Mouse (Mus musculus) forebrain, postnatal 0 days (tissue): ENCODE data around the gene Zfp319. TPM values are rescaled to one million over a fixed set of nuclear protein-coding genes. Genes with fewer than 3 reads are reported as not detected.

Experiments
- ATAC-seq: fragments of 200-750 bp; cut with Nextera tagmentation; 2 replicates; pipeline ENCODE4 v1.8.0; 2017; ENCODE audit warnings: mild to moderate bottlenecking, moderate library complexity
- DNase-seq: peaks from one replicate; pipeline ENCODE4 v3.0.0-alpha.2; 2015
- H3K27ac ChIP-seq: fragments of 300-500 bp; sonication (generic); 2 replicates; pipeline ENCODE4 v1.5.1; 2014; ENCODE audit warnings: low read depth, mild to moderate bottlenecking, antibody characterized with exemption, low read length, moderate library complexity, mixed read lengths
- H3K27me3 ChIP-seq: fragments of 300-500 bp; sonication (generic); 2 replicates; pipeline ENCODE4 v1.6.1; 2014; ENCODE audit warnings: mild to moderate bottlenecking, low read length, mixed read lengths; ENCODE audit not compliant: insufficient read depth
- H3K36me3 ChIP-seq: fragments of 300-500 bp; sonication (generic); 2 replicates; pipeline ENCODE4 v1.6.1; 2014; ENCODE audit warnings: mild to moderate bottlenecking, moderate library complexity; ENCODE audit not compliant: insufficient read depth
- H3K4me1 ChIP-seq: fragments of 300-500 bp; sonication (generic); 2 replicates; pipeline ENCODE4 v1.6.1; 2014; ENCODE audit warnings: antibody characterized with exemption; ENCODE audit not compliant: insufficient read depth
- H3K4me2 ChIP-seq: fragments of 300-500 bp; sonication (generic); 2 replicates; pipeline ENCODE4 v1.6.1; 2014; ENCODE audit warnings: low read depth, mild to moderate bottlenecking, moderate library complexity
- H3K4me3 ChIP-seq: fragments of 300-500 bp; sonication (generic); 2 replicates; pipeline ENCODE4 v1.5.1; 2014; ENCODE audit warnings: low read depth, low read length, mixed read lengths
- H3K9ac ChIP-seq: fragments of 300-500 bp; sonication (generic); 2 replicates; pipeline ENCODE4 v1.6.1; 2014; ENCODE audit warnings: mild to moderate bottlenecking
- H3K9me3 ChIP-seq: fragments of 300-500 bp; sonication (generic); 2 replicates; pipeline ENCODE4 v1.6.1; 2016; ENCODE audit warnings: low read length
- CTCF ChIP-seq: sonication (generic); IDR thresholded peaks from 2 replicates; pipeline ENCODE4 v1.5.1; 2016; ENCODE audit warnings: antibody characterized with exemption, control low read depth, low read depth
- WGBS: fragments of 180-500 bp; shearing (Covaris S2); extraction: QIAGEN DNeasy Blood & Tissue Kit; methylation state at CpG from one replicate; pipeline ENCODE4 v1.1.7; 2014; 5-methylcytosine and 5-hydroxymethylcytosine counted together
- polyA plus RNA-seq: library from polyadenylated mRNA; unstranded; fragments of >200 nt; fragmentation: Nextera tagmentation; extraction: Ambion mirVana; gene quantifications from 2 replicates; pipeline ENCODE4 v1.2.1, GENCODE M21; 2015
- total RNA-seq: library from RNA; depleted of rRNA; stranded (reverse); fragments of >200 nt; gene quantifications from 2 replicates; pipeline ENCODE4 v1.2.3, GENCODE M21; 2014

Zfp319 gene
- total and polyA plus RNA-seq, 2 experiments from 2014 or later, result 13.4 to 15.7 TPM

GRCm38 (mm10) chr8:95310342-95310970 lies 21.3 kb downstream of the Zfp319 start, which contains the start of gene Tepp:
Tepp (plus strand) TSS chr8:95310566.
- Histone ChIP-seq H3K4me3 (no peak within 1 kb of the TSS), H3K36me3 (no peaks in the 10 kb centered on the region), H3K4me1 (peaks cover 3% of the 10 kb centered on the region), H3K27me3 (no peaks in the 10 kb centered on the region), H3K27ac (no peak within 1 kb of the TSS), H3K4me2 (peak within 1 kb of the TSS; percentile 26; the same call in 1 of the 2 replicates), H3K9ac (no peak within 1 kb of the TSS), H3K9me3 (no peaks in the 10 kb centered on the region)
- no peak for TF ChIP-seq CTCF
- 16% methylated on average over 6 of the region's 6 CpGs for WGBS
- ATAC-seq, result peak; percentile 51; the same call in 1 of the 2 replicates
- no peak for DNase-seq

GRCm38 (mm10) chr8:95306431-95306830 lies 25.3 kb downstream of the Zfp319 start, which contains the start of gene Cngb1:
Cngb1 (minus strand) TSS chr8:95306585.
- WGBS, result 42% methylated on average over 6 of the region's 6 CpGs
- no peak within 1 kb of the TSS for H3K9ac ChIP-seq
- H3K27ac ChIP-seq, result no peak within 1 kb of the TSS
- no peak for ATAC-seq
- TF ChIP-seq CTCF, result no peak
- H3K27me3 ChIP-seq, result no peaks in the 10 kb centered on the region
- H3K4me1 ChIP-seq, result peaks cover 3% of the 10 kb centered on the region
- DNase-seq, result no peak
- no peak within 1 kb of the TSS for H3K4me3 ChIP-seq
- no peaks in the 10 kb centered on the region for H3K36me3 ChIP-seq
- H3K9me3 ChIP-seq, result no peaks in the 10 kb centered on the region
- no peak within 1 kb of the TSS for H3K4me2 ChIP-seq

DNA sequence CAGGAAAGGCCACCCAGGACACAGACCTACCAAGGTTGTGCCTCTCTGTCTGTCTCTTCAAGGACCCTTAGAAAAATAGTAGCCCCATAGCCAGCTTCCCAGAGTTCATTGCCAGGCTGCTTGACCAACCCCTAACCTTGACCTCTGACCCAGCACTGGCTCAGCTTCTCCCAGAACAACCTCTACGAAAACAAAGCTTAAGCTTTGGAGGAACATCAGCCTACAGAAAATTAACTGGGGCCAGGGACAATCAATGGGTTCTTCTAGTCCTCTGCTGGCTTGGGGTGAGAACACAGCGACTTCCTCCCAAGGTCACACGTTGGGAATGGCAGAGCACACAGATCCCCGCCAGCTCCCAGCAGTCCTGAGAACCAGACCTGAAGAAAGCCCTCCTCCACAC lies 26.2 kb downstream of the Zfp319 start:
- Histone ChIP-seq H3K36me3 (no peaks in the 10 kb centered on the region), H3K27me3 (no peaks in the 10 kb centered on the region), H3K4me2 (no peak overlapping the region), H3K4me3 (no peak overlapping the region), H3K4me1 (peaks cover under 1% of the 10 kb centered on the region), H3K27ac (no peak overlapping the region), H3K9ac (no peak overlapping the region), H3K9me3 (no peaks in the 10 kb centered on the region)
- DNase-seq (no peak), ATAC-seq (no peak)
- TF ChIP-seq CTCF, result no peak
- WGBS, result 79% methylated on average over 4 of the region's 4 CpGs

DNA sequence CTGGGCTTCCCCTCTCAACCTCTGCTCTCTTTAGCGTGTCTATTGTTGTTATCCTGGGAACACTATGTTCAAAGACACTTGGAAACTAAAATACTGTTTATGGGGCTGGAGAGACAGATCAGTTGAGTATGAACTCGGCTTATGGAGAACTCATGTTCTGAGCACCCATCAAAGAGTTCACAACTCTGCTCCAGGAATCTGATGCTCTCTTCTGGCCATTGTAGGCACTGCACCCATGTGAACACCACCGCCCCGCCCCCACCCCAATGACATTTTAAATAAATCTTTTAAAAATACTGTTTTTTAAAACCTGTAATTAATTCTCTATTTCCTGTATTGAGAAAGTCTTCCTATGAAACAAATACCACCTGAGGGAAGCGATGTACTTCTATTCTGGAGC lies 29.3 kb downstream of the Zfp319 start:
- DNase-seq, result peak; percentile 54
- no peaks in the 10 kb centered on the region for H3K4me1 ChIP-seq
- 0 out of 2 replicates have a peak, but pooled peaks have one; percentile 25 for ATAC-seq
- no peak overlapping the region for H3K4me3 ChIP-seq
- H3K27ac ChIP-seq, result no peak overlapping the region
- no peak overlapping the region for H3K9ac ChIP-seq
- no peaks in the 10 kb centered on the region for H3K9me3 ChIP-seq
- no peaks in the 10 kb centered on the region for H3K36me3 ChIP-seq
- WGBS, result 25% methylated on average over 5 of the region's 5 CpGs
- peak; percentile 67 for TF ChIP-seq CTCF
- H3K4me2 ChIP-seq, result no peak overlapping the region
- no peaks in the 10 kb centered on the region for H3K27me3 ChIP-seq

GRCm38 (mm10) chr8:95293891-95294290 lies 37.9 kb downstream of the Zfp319 start:
- H3K27ac ChIP-seq, result 0 out of 2 replicates have a peak overlapping the region, but pooled peaks have one; percentile 29
- no peaks in the 10 kb centered on the region for H3K4me1 ChIP-seq
- no peaks in the 10 kb centered on the region for H3K9me3 ChIP-seq
- no peak overlapping the region for H3K9ac ChIP-seq
- H3K4me3 ChIP-seq, result no peak overlapping the region
- no peaks in the 10 kb centered on the region for H3K27me3 ChIP-seq
- H3K4me2 ChIP-seq, result no peak overlapping the region
- DNase-seq (no peak), ATAC-seq (peak; percentile 66)
- WGBS, result 50% methylated on average over 7 of the region's 7 CpGs
- TF ChIP-seq CTCF, result no peak
- no peaks in the 10 kb centered on the region for H3K36me3 ChIP-seq

GRCm38 (mm10) chr8:95293172-95293571 lies 38.6 kb downstream of the Zfp319 start:
- Histone ChIP-seq H3K4me3 (no peak overlapping the region), H3K4me1 (no peaks in the 10 kb centered on the region), H3K27me3 (no peaks in the 10 kb centered on the region), H3K4me2 (no peak overlapping the region), H3K9ac (no peak overlapping the region), H3K27ac (no peak overlapping the region), H3K9me3 (no peaks in the 10 kb centered on the region), H3K36me3 (no peaks in the 10 kb centered on the region)
- no peak for DNase-seq
- no peak for TF ChIP-seq CTCF
- WGBS, result 79% methylated on average over 11 of the region's 11 CpGs
- ATAC-seq, result no peak

GRCm38 (mm10) chr8:95289066-95289650 lies 42.6 kb downstream of the Zfp319 start:
- no peaks in the 10 kb centered on the region for H3K36me3 ChIP-seq
- no peaks in the 10 kb centered on the region for H3K9me3 ChIP-seq
- no peak for TF ChIP-seq CTCF
- H3K27ac ChIP-seq, result no peak overlapping the region
- ATAC-seq (no peak), DNase-seq (no peak)
- no peak overlapping the region for H3K4me2 ChIP-seq
- 77% methylated on average over 6 of the region's 6 CpGs for WGBS
- H3K4me3 ChIP-seq, result no peak overlapping the region
- no peaks in the 10 kb centered on the region for H3K27me3 ChIP-seq
- H3K4me1 ChIP-seq, result no peaks in the 10 kb centered on the region
- H3K9ac ChIP-seq, result no peak overlapping the region
